Mouse (Mus musculus): ENCODE measurements around the gene Vmn2r101.

The Vmn2r101 gene

DNA sequence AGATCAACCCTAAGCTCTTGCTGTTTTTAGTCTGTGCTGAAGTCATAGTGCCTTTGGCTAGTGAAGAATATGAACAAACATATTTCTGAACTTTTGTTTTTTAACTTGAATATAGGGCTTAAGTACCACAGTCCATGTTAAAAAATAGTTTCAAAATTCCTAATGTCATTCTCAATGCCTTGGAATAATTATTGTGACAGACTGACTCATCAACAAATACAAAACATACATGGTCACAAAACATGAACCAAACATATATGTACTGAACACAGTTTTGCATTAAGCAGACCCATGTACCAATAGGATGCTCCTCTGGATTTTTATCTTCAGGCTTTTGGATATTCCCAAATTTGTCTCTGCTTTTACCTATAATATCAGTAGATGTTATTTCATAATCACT is at the start of gene Vmn2r101:
Vmn2r101 (plus strand) TSS at position 301 of the 400 bp plus-strand sequence.
- DNase-seq (ENCODE audit: low spot score) = no peak

- no peak for DNase-seq (ENCODE audit: low spot score)
These were observed 52.3 kb downstream of the Vmn2r101 start for GRCm38 (mm10) chr17:19629328-19629727.

GRCm38 (mm10) chr17:19658447-19658846 is 81.4 kb downstream of the Vmn2r101 start:
- DNase-seq (ENCODE audit: low spot score) = no peak

GRCm38 (mm10) chr17:19660028-19660427 is 83.0 kb downstream of the Vmn2r101 start, which contains the start of gene Vmn2r102:
Gene Vmn2r102, plus strand, starts transcription at chr17:19660328.
- no peak for DNase-seq (ENCODE audit: low spot score)

Data from yolk sac, embryonic 10.5 days (tissue).